Mouse (Mus musculus) adrenal gland, adult 18-20 months (tissue): ENCODE data around the gene Il1r2. TPM values are rescaled to one million over a fixed set of nuclear protein-coding genes. Genes with fewer than 3 reads are reported as not detected.

Experiments
- DNase-seq, 2 experiments: peaks; one replicate each; pipeline ENCODE4 v3.0.0; 2021 to 2022; ENCODE audit warnings: low spot score in 2 of 2
- total RNA-seq, 2 experiments: library from RNA; stranded (reverse); gene quantifications; 1 replicate in 1 of 2; 2 replicates in 1 of 2; pipeline ENCODE4 v1.2.3; 2021

The Il1r2 gene
- total RNA-seq, 2 experiments from 2014 or later, result 0.56 TPM; not detected in 1

- DNase-seq, result no peak
These were observed 14.6 kb upstream of the Il1r2 start for GRCm38 (mm10) chr1:40059122-40059774.

GRCm38 (mm10) chr1:40061359-40061758 is 12.5 kb upstream of the Il1r2 start:
- DNase-seq, result no peak

- no peak for DNase-seq
These were observed 10.5 kb upstream of the Il1r2 start for GRCm38 (mm10) chr1:40063409-40063808.

- DNase-seq, result no peak
These were observed 9.4 kb upstream of the Il1r2 start for GRCm38 (mm10) chr1:40064508-40064907.

- DNase-seq, result no peak
These were observed 1.3 kb upstream of the Il1r2 start for GRCm38 (mm10) chr1:40072558-40072957.

- no peak for DNase-seq
These were observed 3.4 kb downstream of the Il1r2 start for GRCm38 (mm10) chr1:40077328-40077727.

GRCm38 (mm10) chr1:40081041-40081440 is 7.2 kb downstream of the Il1r2 start:
- no peak for DNase-seq

- DNase-seq, result no peak
These were observed 10.5 kb downstream of the Il1r2 start for GRCm38 (mm10) chr1:40084386-40084785.

GRCm38 (mm10) chr1:40085403-40086182 is 11.7 kb downstream of the Il1r2 start:
- peak; percentile 32 for DNase-seq

GRCm38 (mm10) chr1:40091160-40091559 is 17.3 kb downstream of the Il1r2 start:
- DNase-seq, result no peak

- DNase-seq, result no peak
These were observed 18.7 kb downstream of the Il1r2 start for GRCm38 (mm10) chr1:40092541-40092940.

- no peak for DNase-seq
These were observed 20.9 kb downstream of the Il1r2 start for GRCm38 (mm10) chr1:40094601-40095304.

- no peak for DNase-seq
These were observed 21.7 kb downstream of the Il1r2 start for GRCm38 (mm10) chr1:40095585-40095984.

- DNase-seq, result no peak
These were observed 32.4 kb downstream of the Il1r2 start for GRCm38 (mm10) chr1:40106306-40106705.

- no peak for DNase-seq
These were observed 32.8 kb downstream of the Il1r2 start for GRCm38 (mm10) chr1:40106719-40107118.

GRCm38 (mm10) chr1:40107971-40108749 is 34.3 kb downstream of the Il1r2 start:
- DNase-seq, result no peak

GRCm38 (mm10) chr1:40109736-40110135 is 35.9 kb downstream of the Il1r2 start:
- no peak for DNase-seq

GRCm38 (mm10) chr1:40115271-40115670 is 41.4 kb downstream of the Il1r2 start:
- peak in 1 of 2 experiments; percentile 34 for DNase-seq

GRCm38 (mm10) chr1:40116422-40116821 is 42.5 kb downstream of the Il1r2 start:
- peak; percentile 71 to 80 for DNase-seq

- no peak for DNase-seq
These were observed 43.7 kb downstream of the Il1r2 start for GRCm38 (mm10) chr1:40117565-40117964.

GRCm38 (mm10) chr1:40124237-40124636 is 50.4 kb downstream of the Il1r2 start:
- no peak for DNase-seq
